Mouse (Mus musculus): ENCODE measurements at regions not wholly inside any gene's neighbourhood (a gene's known extent, or its start where the extent isn't known, plus 50 kb on each side); places are given as distances from the start of the nearest gene placed in this dataset.
"Not testable (repeated sequence)": the region's sequence is repeated elsewhere in the genome, so short reads cannot be mapped to it uniquely, and the experiment has no call there.

DNA sequence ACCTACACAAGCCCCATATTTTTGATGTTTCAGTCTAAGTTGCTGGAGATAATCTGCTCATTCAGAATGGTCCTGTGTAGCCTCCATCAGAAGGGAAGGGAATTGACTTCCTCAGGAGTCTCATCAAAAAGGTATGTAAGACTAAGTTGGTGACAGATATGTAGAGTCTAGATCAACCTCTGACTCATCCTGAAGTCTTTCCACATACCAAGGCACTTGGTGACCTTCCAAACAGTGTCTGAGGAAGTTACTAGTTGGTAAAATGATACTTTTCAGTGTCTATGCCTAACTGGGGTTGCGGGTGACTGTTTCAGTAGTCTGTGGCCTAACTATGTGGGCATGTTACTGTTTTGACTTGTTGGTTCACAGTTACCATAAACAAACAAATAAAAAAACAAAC lies 133.0 kb upstream of the Plcb4 start:
- no peak for DNase-seq
- intact Hi-C loops (cut with DNase I), result no loop called here

DNA sequence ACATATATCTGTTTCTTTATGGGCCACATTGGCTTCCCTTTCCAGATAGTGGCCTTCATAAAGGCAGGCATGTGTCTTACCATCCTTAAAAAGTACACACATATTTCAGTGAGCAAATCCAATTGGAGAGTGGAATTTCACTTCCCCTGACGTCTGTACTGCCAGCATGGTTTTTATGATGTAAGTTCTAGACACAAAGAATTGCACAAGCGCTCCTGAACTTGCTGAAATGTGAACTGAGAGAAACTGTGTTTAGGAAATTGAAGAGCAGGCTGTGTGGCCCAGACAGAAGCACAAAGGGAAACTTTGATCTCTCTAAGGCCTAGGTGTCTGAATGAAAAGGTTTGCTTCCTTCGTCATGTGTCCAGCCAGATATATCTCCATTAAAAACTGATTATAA lies 129.2 kb upstream of the Plcb4 start:
- no peak for DNase-seq
- intact Hi-C loops (cut with DNase I), result no loop called here

DNA sequence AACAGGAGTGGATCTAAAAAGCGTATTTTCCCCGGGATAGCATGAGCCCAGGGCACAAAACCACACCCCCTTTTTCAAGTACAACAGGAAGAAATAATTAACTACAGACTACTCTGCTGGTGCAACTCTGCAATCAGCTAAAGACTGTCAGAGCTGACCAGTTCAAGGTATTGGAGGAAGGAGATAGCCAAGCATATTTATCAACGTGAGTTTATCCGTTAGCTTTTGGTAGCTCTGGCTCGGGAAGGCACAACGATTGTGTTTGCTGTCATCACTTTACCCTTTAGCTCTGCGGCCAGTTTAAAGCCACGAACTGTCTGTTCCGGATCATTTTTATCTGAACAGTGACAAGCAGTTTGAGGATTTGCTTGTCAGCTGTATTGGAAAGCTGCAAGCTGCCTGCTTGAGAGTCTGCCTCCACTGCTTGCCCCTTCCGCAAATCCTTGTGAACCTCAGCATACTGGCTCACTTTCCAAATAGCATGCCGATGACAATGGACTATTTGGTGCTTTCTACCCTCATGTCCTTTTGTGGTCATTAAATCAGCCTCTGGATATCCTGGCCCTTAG lies 122.4 kb upstream of the Plcb4 start:
- peak; percentile 29 to 36 for DNase-seq
- intact Hi-C loops (cut with DNase I), result no loop called here

DNA sequence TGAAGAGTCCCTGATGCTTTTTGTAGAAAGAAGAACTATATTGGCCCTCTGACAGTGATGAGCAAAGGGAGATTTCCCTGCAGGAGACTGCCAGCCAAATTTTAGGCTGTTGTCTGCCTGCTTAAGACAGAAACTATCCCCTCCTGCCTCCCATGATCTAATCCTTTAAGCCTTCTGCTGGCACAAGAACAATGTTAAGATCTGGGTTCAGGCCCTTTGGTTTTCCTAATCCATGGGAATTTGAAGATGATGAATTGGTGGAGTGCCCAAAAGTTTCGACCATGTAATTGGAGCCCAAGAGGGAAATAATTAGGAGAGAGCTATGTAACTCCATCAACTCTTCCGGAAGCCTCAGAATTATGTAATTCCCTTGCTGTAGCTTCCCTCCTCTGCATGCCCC lies 120.8 kb upstream of the Plcb4 start:
- intact Hi-C loops (cut with DNase I), result no loop called here
- peak in 1 of 2 experiments; percentile 36 for DNase-seq

DNA sequence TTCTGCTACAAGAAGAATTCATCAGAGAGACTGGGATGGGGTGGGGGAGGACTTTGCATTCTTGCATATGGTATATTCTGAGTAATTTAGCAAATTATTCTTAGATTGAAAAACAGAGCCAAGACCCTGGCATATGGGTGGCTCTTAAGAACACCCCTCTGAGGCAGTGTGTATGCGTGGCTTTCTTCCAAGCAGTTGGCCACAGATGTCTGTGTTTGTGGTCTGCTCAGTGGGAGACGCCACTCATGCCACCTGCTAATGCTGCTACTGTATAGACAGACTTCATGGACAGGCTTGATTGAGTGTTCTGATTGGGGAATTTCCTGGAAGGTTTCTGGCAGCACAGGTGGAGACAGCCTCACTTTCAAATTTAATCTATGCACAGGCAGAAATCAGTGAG lies 117.8 kb upstream of the Plcb4 start:
- DNase-seq, result no peak
- intact Hi-C loops (cut with DNase I), result no loop called here

DNA sequence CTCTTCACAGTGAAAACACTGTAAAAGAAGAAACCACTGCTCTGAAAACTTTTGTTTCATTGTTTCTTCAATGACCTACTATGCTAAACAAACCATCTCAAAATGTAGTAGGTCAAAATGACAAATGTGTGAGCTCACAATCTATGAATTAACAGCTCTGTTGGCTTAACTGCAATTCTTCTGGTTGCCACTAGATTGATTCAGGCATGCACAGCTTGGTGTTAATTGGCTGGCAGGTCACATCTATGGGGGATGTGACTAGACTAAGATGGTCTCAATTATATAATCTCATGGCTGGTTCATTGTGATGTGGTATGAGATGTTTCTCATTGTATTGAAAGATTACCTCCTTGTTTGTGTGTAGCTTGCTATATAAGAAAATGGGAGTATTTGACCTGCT lies 116.9 kb upstream of the Plcb4 start:
- DNase-seq, result no peak
- intact Hi-C loops (cut with DNase I), result no loop called here

DNA sequence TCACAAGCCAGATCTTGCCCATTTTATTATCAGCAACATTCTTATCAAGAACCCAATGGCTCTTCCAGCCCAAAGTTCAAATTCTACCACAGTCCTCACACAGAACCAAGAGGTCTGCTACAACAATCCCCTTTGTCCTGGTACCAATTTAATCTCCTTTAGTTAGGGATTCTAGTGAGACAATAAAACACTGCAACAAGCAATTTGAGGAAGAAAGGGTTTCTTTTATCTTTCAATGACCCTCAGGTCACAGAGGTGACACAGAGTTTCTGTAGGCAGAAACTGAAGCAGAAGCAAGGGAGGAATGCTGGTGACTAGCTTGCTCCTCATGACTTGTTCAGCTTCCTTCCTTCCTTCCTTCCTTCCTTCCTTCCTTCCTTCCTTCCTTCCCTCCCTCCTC lies 113.9 kb upstream of the Plcb4 start:
- intact Hi-C loops (cut with DNase I), result loop anchor here (5.0 kb wide), 1 partner anchor 93 kb away; no protein-coding TSS in a partner anchor
- no peak for DNase-seq

DNA sequence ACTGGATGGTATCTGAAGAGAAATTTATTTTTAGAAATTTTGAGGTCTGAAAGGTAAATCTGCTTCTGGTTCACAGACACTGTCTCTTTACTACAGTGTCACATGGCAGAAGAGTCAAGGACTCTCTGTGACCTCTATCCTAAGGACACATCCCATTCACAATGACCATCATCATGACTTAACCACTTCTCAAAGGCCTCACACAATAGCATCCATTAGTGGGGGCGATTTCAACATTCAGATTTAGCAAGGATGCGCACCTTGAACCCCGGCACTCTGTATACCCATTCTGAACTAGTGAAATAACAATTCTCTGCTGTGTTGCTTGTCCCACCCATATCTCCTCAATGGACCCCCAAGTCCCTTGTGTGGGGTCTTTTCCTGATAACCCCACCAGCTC lies 110.8 kb upstream of the Plcb4 start:
- no peak for DNase-seq
- intact Hi-C loops (cut with DNase I), result loop anchor here (5.0 kb wide), 1 partner anchor 96 kb away; no protein-coding TSS in a partner anchor

DNA sequence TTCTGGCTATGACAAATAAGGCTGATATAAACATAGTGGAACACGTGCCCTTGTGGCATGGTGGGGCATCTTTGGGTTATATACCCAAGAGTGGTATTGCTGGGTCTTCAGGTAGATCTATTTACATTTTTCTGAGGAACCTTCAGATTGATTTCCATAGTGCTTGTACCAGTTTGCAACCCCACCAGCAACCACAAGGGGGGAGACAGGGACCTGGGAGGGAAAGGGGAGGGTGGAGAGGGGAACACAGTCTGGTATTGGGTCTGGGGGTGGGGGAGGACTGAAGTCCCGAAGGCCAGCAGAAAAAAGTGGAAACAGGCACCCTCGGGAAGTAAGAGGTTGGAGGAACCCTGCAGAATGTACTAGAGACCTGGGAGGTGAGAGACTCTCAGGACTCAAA lies 105.8 kb upstream of the Plcb4 start:
- intact Hi-C loops (cut with DNase I), result no loop called here
- no peak for DNase-seq

DNA sequence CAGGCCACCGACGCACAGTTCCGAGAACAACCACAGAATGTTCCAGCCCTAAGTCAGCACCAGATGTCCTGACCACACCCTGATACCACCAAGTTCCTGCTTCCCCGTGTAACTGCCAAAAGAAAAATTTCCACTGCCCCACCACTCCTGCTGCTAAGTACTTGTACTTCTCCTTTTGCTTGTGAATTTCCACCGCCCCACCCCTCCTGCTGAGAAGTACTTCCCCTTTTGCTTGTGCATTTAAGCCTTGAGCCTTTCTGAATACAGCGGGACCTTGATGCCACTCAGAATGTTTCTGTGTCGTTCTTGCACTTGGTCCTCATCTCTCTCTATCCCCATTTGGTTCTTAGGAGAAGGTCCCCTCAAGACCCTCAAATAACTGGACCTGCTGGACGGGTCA lies 100.8 kb upstream of the Plcb4 start:
- DNase-seq, result not testable (repeated sequence)
- intact Hi-C loops (cut with DNase I), result loop anchor here (5.0 kb wide), 2 partner anchors 121 to 369 kb away; no protein-coding TSS in a partner anchor

DNA sequence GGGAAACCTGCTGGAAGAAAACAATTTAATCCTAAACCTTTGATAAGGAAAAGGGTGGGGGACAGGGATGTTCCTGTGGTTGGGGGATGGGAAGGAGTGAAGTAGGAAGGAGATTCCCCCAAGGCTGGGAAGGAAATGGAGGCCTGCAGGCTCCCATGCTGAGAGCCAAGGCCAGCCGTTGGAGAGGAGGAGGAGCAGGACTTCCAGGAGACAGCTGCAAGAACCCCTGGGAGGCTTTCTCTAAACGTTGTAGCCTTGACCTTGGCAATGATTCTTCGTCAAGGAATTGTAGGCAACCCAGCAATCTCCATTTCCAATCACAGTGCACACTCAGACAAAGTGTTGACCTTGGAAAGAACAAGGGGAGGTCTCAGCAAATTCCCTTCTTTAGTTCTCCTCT lies 99.5 kb upstream of the Plcb4 start:
- DNase-seq, result peak; percentile 44 to 45
- intact Hi-C loops (cut with DNase I), result loop anchor here (5.0 kb wide), 2 partner anchors 122 to 368 kb away; no protein-coding TSS in a partner anchor

DNA sequence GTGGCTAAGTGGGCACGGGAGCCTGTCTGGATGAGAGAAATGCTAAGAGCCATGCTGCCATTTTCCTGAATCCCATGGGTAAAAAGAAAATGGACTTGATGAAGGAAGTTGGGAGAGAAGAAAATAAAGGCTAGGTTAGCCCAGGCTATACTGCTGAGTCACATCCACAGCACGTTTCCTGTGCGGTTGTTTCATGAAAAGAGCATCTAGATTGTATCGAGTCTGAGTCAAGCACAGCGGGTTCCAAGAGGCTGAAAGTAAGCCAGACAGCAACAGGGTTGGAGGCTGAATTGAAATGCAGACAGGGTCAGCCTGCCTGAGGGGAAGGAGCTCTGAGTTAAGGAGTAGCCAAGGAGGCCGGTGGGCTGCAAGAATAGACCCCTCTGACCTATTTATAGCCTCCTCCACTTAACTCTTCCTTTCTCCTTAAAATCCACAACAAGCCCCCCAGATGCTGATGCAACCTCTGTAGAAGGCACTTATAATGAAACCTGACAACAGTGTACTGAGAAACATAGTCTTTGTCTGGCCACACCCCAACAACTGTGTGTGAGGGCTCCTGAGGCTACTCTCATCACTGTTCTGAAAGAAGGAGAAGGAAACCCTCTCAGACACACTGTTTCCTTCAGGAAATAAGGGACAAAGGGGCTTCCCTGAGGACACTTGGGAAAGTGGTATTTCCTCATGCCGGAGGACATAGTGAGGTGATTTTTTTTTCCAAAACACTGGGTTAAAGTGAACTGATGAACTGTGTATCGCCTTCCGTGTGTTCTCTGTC lies 98.7 kb upstream of the Plcb4 start:
- DNase-seq, result peak; percentile 33 to 43
- intact Hi-C loops (cut with DNase I), result loop anchor here (2.0 to 5.0 kb wide), 5 partner anchors 123 to 367 kb away; no protein-coding TSS in a partner anchor

DNA sequence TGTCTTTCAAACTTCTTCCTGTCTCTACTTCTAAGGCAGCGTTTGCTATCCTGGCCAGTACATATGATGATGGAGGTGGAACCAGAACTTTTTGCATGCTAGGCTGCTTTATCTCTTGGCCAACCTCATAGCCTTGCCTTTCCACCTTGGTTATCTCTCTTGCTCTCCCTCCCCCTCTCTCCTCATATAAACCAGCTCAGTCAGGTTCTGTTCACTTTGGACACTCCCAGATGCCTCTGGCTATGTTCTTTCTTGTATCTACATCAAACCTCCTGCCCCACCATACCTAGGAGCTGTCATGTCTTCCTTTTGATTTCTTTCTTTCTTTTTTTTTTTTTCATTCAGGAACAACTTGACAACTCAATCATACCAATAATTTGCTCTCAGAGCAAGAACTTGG lies 98.0 kb upstream of the Plcb4 start:
- intact Hi-C loops (cut with DNase I), result loop anchor here (2.0 to 5.0 kb wide), 3 partner anchors 132 to 174 kb away; no protein-coding TSS in a partner anchor
- no peak for DNase-seq

DNA sequence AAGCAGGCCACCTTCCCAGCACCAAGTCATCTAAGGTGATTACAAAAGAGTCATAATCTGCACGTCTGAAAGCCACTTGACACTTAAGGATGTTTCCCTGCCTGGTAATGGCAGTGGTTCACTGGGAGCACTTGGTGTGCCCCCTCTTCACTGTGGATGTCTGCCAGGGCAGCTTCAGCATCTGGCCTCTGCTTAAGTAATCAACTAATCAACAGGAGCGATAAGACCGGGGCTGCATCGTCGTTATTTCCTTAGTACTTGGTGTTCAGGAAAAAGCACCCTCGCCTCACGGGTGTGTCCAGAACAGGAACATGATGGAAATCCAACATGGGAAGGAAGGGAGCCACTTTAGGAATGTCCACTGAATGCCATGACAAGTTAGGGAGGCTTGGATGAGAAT lies 97.1 kb upstream of the Plcb4 start:
- intact Hi-C loops (cut with DNase I), result loop anchor here (2.0 to 5.0 kb wide), 3 partner anchors 131 to 174 kb away; no protein-coding TSS in a partner anchor
- DNase-seq, result peak; percentile 51 to 61

DNA sequence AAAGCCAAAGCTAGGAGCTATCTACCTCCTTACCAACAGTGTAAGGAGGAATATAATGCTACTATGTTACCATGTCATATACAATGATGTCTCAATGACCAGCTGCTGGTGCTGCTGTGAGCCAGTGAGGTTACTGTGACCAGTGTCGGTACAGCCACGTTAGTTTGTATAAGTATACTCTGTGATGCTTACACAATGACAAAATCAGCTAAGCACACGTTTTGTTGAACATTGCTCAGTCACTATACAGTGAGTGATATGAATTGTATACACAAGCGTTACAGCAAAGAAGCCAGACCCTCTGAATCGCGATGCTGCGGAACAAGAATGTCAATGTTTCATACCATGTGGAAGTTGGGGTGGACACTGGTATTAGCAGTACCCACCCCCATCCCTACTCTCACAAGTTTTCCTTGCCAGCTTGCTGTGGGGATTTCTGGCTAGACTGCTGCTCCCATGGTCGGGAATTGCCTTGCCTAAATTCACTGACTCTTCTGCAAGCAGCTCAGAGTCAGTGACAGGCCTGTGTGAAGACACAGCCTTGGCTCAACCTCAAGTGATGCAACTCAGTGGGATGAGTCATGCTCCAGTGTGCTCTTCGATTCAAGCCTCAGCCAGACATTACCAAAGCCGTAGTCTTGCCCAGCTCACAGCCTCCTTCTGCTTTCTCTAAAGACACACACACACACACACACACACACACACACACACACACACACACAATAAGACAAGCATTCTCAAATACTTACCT lies 96.5 kb upstream of the Plcb4 start:
- intact Hi-C loops (cut with DNase I), result loop anchor here (5.0 kb wide), 2 partner anchors 170 to 175 kb away; no protein-coding TSS in a partner anchor
- peak; percentile 83 for DNase-seq

DNA sequence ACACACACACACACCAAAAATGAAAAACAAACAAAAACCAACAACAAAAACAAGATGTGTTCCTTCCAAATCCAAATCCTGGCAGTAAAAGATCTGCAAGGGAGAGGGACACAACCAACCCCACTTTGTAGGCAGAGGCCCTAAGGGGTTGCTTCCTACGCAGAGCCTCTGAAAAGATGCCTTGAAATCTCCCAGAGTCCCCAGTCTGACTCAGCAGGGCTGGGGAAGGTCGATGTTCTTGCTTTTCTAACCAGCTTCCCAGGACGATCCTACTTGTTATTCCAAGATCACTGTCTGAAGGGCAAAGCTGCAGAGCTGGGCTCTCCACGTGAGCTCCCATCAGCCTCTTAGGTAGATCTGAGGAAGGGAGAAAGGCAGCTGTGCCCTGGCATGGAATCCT lies 94.6 kb upstream of the Plcb4 start:
- intact Hi-C loops (cut with DNase I), result loop anchor here (5.0 kb wide), 2 partner anchors 168 to 177 kb away; no protein-coding TSS in a partner anchor
- no peak for DNase-seq

DNA sequence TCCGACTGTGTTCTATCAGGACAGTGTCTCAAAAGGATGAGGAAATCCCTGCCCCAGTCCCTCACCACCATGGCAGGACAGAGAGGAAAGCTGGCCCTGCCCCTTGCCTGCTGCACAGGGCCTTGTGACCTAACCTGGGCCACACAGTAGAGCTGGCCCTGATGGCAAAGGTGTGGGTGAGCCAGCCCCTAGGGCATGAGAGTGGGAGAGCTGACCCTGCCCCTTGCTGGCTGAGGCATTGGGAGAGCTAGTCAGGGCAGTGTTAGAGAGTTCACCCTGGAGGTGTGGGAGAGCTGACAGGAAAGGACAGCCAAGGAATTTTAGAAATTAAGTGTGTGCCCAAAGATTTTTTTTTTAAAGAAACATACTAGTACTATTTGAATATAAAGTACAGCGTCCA lies 90.5 kb upstream of the Plcb4 start:
- DNase-seq, result no peak

DNA sequence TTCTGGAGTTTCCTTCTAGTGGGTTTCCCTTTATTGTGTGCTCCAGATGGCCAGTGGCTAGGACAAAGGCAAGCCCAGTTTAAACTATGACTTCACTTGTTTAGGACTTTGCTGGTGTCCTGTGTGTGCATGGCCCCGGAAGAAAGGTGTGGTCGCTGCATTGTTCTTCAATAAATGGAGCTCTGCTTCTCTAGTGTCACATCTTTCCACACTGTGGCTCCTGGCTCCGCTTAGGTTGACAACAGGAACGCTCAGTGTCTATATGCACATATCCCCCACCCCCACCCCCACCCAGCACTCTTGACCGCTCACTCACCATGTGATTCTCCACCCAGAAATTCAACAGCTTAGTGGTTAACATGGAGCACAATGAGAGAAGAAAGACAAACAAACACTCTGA lies 87.2 kb upstream of the Plcb4 start:
- intact Hi-C loops (cut with DNase I), result loop anchor here (5.0 kb wide), 1 partner anchor 86 kb away; the partner anchor contains the start of gene Plcb4
- peak; percentile 42 to 45 for DNase-seq

More for the DNA sequence above, 90.5 kb upstream of the Plcb4 start:
- intact Hi-C loops (cut with DNase I), result no loop called here

DNA sequence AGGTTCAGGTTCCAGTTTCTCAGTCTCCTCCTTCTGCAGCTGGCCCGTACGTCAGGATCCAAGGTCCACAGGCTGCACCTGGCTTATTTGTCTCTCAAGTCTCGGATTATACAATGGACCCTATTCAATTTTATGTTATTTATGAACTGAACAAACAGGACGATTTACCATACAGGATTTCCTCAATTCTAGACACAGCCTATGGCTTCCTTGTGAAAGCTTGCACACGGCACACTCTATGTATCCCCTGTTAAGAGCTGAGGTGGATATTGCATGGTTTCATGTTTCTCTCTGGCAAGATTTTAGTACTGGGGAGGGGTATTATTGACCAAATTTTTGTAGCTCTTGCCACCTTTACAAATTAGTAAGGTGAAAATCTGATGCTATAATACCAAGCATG lies 81.6 kb upstream of the Plcb4 start:
- intact Hi-C loops (cut with DNase I), result no loop called here

DNA sequence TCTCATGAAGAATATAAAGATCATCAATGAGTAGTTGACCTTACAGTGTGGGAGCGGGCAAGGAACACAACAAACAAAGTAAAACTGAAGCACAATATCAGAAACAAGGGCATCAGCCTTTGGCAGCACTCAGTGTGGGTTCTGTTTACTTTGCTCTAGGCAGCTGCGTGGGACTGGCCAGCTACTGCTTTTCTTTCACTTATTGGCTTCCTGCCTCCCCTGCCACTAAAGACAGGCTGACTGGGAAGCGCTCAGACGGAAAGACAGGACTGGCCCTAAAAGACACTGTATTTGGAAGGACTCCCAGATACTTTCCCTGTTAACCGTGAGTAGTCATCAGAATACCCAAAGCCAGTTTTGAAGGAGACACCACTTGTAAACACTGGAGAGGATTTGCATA lies 80.7 kb upstream of the Plcb4 start:
- intact Hi-C loops (cut with DNase I), result no loop called here

More for the DNA sequence above, 81.6 kb upstream of the Plcb4 start:
- DNase-seq, result no peak

DNA sequence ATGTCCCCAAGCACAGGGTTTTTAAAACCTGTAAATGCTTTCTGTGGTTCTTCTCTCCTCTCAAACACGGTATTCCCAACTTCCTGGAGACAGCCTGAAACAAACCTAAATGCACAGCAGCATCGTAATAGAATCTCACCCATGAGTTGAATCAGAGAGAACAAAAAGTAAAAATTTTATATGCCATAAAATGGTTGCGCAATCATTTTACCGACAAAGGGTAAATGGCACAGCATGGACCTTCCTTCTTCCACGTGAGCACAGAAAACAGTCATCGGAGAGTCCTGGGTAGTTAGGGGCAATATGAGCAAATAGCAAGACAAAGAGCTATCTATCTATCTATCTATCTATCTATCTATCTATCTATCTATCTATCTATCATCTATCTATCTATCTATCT lies 79.3 kb upstream of the Plcb4 start:
- intact Hi-C loops (cut with DNase I), result no loop called here
- no peak for DNase-seq

More for the DNA sequence above, 80.7 kb upstream of the Plcb4 start:
- DNase-seq, result no peak

Data from heart, postnatal 10 days (tissue).